Mouse (Mus musculus): Measurements from ENCODE around the gene Med9.

DNA sequence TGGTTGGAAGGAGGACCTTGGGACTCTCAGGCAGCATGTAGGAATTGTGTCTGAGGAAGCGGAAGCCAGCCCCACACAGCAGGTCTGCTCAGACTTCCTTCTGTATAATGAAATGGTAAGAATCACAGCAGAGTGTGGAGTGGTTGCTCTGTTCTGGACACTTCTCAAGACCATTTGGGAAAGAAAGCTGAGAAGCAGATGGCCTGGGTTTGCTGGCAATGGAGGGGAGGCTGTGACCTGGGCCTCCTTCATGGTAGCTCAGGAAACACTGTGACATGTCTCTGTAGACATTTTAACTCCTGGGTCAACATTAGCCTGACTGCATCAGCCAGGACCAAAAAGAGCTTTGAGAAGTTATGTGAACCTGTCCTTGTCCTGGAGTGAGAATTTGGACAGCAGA is 47.0 kb upstream of the Med9 start:
- TF ChIP-seq CTCF (IDR thresholded peaks at IDR 0.05; ENCODE audit: low read depth, low read length) (no peak), POLR2A (IDR thresholded peaks at IDR 0.05; ENCODE audit: insufficient read depth, low read length) (no peak)
